Mouse (Mus musculus) cortical plate, adult 2 months (tissue): ENCODE data around the gene Paqr5. TPM values are rescaled to one million over a fixed set of nuclear protein-coding genes. Genes with fewer than 3 reads are reported as not detected.

Experiments used
- H3K27ac ChIP-seq: fragments of 200-500 bp; 2 replicates; pipeline ENCODE4 v1.5.1; 2012; ENCODE audit warnings: low read length, control low read depth, inconsistent platforms; ENCODE audit not compliant: insufficient read depth
- H3K4me1 ChIP-seq: fragments of 200-500 bp; 2 replicates; pipeline ENCODE4 v1.6.1; 2011; ENCODE audit warnings: low read length; ENCODE audit not compliant: control insufficient read depth, insufficient read depth
- H3K4me3 ChIP-seq: fragments of 200-500 bp; 2 replicates; pipeline ENCODE4 v1.5.1; 2011; ENCODE audit warnings: mild to moderate bottlenecking, low read length, control low read depth; ENCODE audit not compliant: insufficient read depth
- CTCF ChIP-seq: fragments of 200-500 bp; IDR thresholded peaks from 2 replicates; pipeline ENCODE4 v1.5.1; 2011; ENCODE audit warnings: mild to moderate bottlenecking, control low read depth, low read length; ENCODE audit not compliant: insufficient read depth; ENCODE audit errors: extremely low read depth
- POLR2A ChIP-seq: fragments of 200-500 bp; IDR thresholded peaks from 2 replicates; pipeline ENCODE4 v1.6.1; 2011; ENCODE audit warnings: mild to moderate bottlenecking, low read length, control low read depth; ENCODE audit not compliant: insufficient read depth; ENCODE audit errors: extremely low read depth
- polyA plus RNA-seq: library from polyadenylated mRNA; depleted of rRNA; stranded (reverse); fragments of >200 nt; gene quantifications from 2 replicates; pipeline ENCODE4 v1.2.3, GENCODE M21; 2012

The Paqr5 gene
- polyA plus RNA-seq, 1 experiment, result 5.5 TPM

- Histone ChIP-seq H3K27ac (no peak overlapping the region), H3K4me3 (no peak overlapping the region), H3K4me1 (peaks cover 2% of the 10 kb centered on the region)
- no peak for TF ChIP-seq CTCF
- TF ChIP-seq POLR2A, result no peak
These were observed 9.2 kb upstream of the Paqr5 start for GRCm38 (mm10) chr9:62035806-62036205.

- TF ChIP-seq POLR2A, result no peak
- no peak for TF ChIP-seq CTCF
- peaks cover 2% of the 10 kb centered on the region for H3K4me1 ChIP-seq
- H3K4me3 ChIP-seq, result no peak overlapping the region
- no peak overlapping the region for H3K27ac ChIP-seq
These were observed 5.5 kb upstream of the Paqr5 start for GRCm38 (mm10) chr9:62032206-62032605.

- H3K4me1 ChIP-seq, result no peaks in the 10 kb centered on the region
- no peak overlapping the region for H3K4me3 ChIP-seq
- no peak overlapping the region for H3K27ac ChIP-seq
- no peak for TF ChIP-seq CTCF
- TF ChIP-seq POLR2A, result no peak
These were observed 1.4 kb upstream of the Paqr5 start for GRCm38 (mm10) chr9:62028072-62028471.

GRCm38 (mm10) chr9:62025056-62025455, 1.6 kb downstream of the Paqr5 start:
- H3K4me3 ChIP-seq, result no peak overlapping the region

GRCm38 (mm10) chr9:62023879-62024278, 2.8 kb downstream of the Paqr5 start:
- TF ChIP-seq POLR2A (no peak), CTCF (no peak)
- no peak overlapping the region for H3K4me3 ChIP-seq

More at GRCm38 (mm10) chr9:62025056-62025455, 1.6 kb downstream of the Paqr5 start:
- Histone ChIP-seq H3K27ac (no peak overlapping the region), H3K4me1 (no peaks in the 10 kb centered on the region)
- TF ChIP-seq CTCF, result no peak
- no peak for TF ChIP-seq POLR2A

GRCm38 (mm10) chr9:62022961-62023680, 3.5 kb downstream of the Paqr5 start:
- H3K4me1 ChIP-seq, result no peaks in the 10 kb centered on the region
- no peak overlapping the region for H3K27ac ChIP-seq
- H3K4me3 ChIP-seq, result no peak overlapping the region
- TF ChIP-seq POLR2A (no peak), CTCF (no peak)

More at GRCm38 (mm10) chr9:62023879-62024278, 2.8 kb downstream of the Paqr5 start:
- H3K4me1 ChIP-seq, result no peaks in the 10 kb centered on the region
- H3K27ac ChIP-seq, result no peak overlapping the region

- no peak overlapping the region for H3K4me3 ChIP-seq
- H3K27ac ChIP-seq, result no peak overlapping the region
- TF ChIP-seq CTCF (no peak), POLR2A (no peak)
- no peaks in the 10 kb centered on the region for H3K4me1 ChIP-seq
These were observed 5.0 kb downstream of the Paqr5 start for GRCm38 (mm10) chr9:62021583-62022120.

GRCm38 (mm10) chr9:62020259-62020658, 6.4 kb downstream of the Paqr5 start:
- Histone ChIP-seq H3K27ac (no peak overlapping the region), H3K4me1 (no peaks in the 10 kb centered on the region), H3K4me3 (no peak overlapping the region)
- TF ChIP-seq CTCF (no peak), POLR2A (no peak)

GRCm38 (mm10) chr9:62018229-62019093, 8.2 kb downstream of the Paqr5 start:
- TF ChIP-seq CTCF (no peak), POLR2A (no peak)
- H3K27ac ChIP-seq, result no peak overlapping the region
- H3K4me3 ChIP-seq, result no peak overlapping the region
- no peaks in the 10 kb centered on the region for H3K4me1 ChIP-seq
